Mouse (Mus musculus): ENCODE results near the gene Pam. TPM values are rescaled to one million over a fixed set of nuclear protein-coding genes. Genes with fewer than 3 reads are reported as not detected.
A peak's percentile ranks its signal among the peaks of the same experiment; 100 is the strongest.

The Pam gene
- polyA plus RNA-seq, 1 experiment from 2014 or later: 22.3 TPM

GRCm38 (mm10) chr1:98107599-98107998 is 12.2 kb upstream of the Pam start:
- Histone ChIP-seq H3K36me3 (ENCODE audit: control insufficient read depth, insufficient read depth, low read length) (no peaks in the 10 kb centered on the region), H3K4me2 (ENCODE audit: low read length) (no peak overlapping the region), H3K4me1 (ENCODE audit: control insufficient read depth, insufficient read depth, low read depth, low read length) (no peaks in the 10 kb centered on the region), H3K27ac (ENCODE audit: low read depth, low read length) (no peak overlapping the region), H3K27me3 (replicated peaks; ENCODE audit: control insufficient read depth, insufficient read depth, low read length) (no peaks in the 10 kb centered on the region), H3K9ac (ENCODE audit: low read depth, low read length) (no peak overlapping the region), H3K4me3 (ENCODE audit: low read length) (no peak overlapping the region), H3K9me3 (ENCODE audit: control insufficient read depth, low read length) (no peaks in the 10 kb centered on the region)
- 25% methylated on average over 2 of the region's 2 CpGs for WGBS
- no peak for ATAC-seq

GRCm38 (mm10) chr1:98099441-98099840 is 4.0 kb upstream of the Pam start:
- no peak overlapping the region for H3K27ac ChIP-seq (ENCODE audit: low read depth, low read length)
- WGBS: 36% methylated on average over 4 of the region's 4 CpGs
- no peak overlapping the region for H3K9ac ChIP-seq (ENCODE audit: low read depth, low read length)
- peaks cover 1% of the 10 kb centered on the region; the same call in 1 of the 2 replicates for H3K4me1 ChIP-seq (ENCODE audit: control insufficient read depth, insufficient read depth, low read depth, low read length)
- no peak overlapping the region for H3K4me2 ChIP-seq (ENCODE audit: low read length)
- H3K27me3 ChIP-seq (replicated peaks; ENCODE audit: control insufficient read depth, insufficient read depth, low read length): no peaks in the 10 kb centered on the region
- no peaks in the 10 kb centered on the region for H3K9me3 ChIP-seq (ENCODE audit: control insufficient read depth, low read length)
- H3K36me3 ChIP-seq (ENCODE audit: control insufficient read depth, insufficient read depth, low read length): no peaks in the 10 kb centered on the region
- no peak for ATAC-seq
- no peak overlapping the region for H3K4me3 ChIP-seq (ENCODE audit: low read length)

- no peak for ATAC-seq
- Histone ChIP-seq H3K9ac (ENCODE audit: low read depth, low read length) (no peak overlapping the region), H3K4me1 (ENCODE audit: control insufficient read depth, insufficient read depth, low read depth, low read length) (peaks cover 6% of the 10 kb centered on the region; the same call in 1 of the 2 replicates), H3K4me3 (ENCODE audit: low read length) (no peak overlapping the region), H3K27me3 (replicated peaks; ENCODE audit: control insufficient read depth, insufficient read depth, low read length) (no peaks in the 10 kb centered on the region), H3K27ac (ENCODE audit: low read depth, low read length) (no peak overlapping the region), H3K9me3 (ENCODE audit: control insufficient read depth, low read length) (no peaks in the 10 kb centered on the region), H3K4me2 (ENCODE audit: low read length) (no peak overlapping the region), H3K36me3 (ENCODE audit: control insufficient read depth, insufficient read depth, low read length) (no peaks in the 10 kb centered on the region)
- 81% methylated on average over 11 of the region's 11 CpGs for WGBS
Observed at GRCm38 (mm10) chr1:98097957-98098729, 2.7 kb upstream of the Pam start.

GRCm38 (mm10) chr1:98096396-98096935 is 1.0 kb upstream of the Pam start:
- no peak overlapping the region for H3K4me3 ChIP-seq (ENCODE audit: low read length)
- no peak overlapping the region for H3K27ac ChIP-seq (ENCODE audit: low read depth, low read length)
- no peak overlapping the region for H3K4me2 ChIP-seq (ENCODE audit: low read length)
- peaks cover 6% of the 10 kb centered on the region; the same call in 1 of the 2 replicates for H3K4me1 ChIP-seq (ENCODE audit: control insufficient read depth, insufficient read depth, low read depth, low read length)
- 77% methylated on average over 1 of the region's 1 CpGs for WGBS
- H3K27me3 ChIP-seq (replicated peaks; ENCODE audit: control insufficient read depth, insufficient read depth, low read length): no peaks in the 10 kb centered on the region
- no peak overlapping the region for H3K9ac ChIP-seq (ENCODE audit: low read depth, low read length)
- H3K9me3 ChIP-seq (ENCODE audit: control insufficient read depth, low read length): no peaks in the 10 kb centered on the region
- H3K36me3 ChIP-seq (ENCODE audit: control insufficient read depth, insufficient read depth, low read length): no peaks in the 10 kb centered on the region
- no peak for ATAC-seq

- peak overlapping the region; percentile 81 for H3K4me3 ChIP-seq (ENCODE audit: low read length)
- H3K36me3 ChIP-seq (ENCODE audit: control insufficient read depth, insufficient read depth, low read length): no peaks in the 10 kb centered on the region
- H3K4me2 ChIP-seq (ENCODE audit: low read length): peak overlapping the region; percentile 88
- no peaks in the 10 kb centered on the region for H3K9me3 ChIP-seq (ENCODE audit: control insufficient read depth, low read length)
- peaks cover 6% of the 10 kb centered on the region; the same call in 1 of the 2 replicates for H3K4me1 ChIP-seq (ENCODE audit: control insufficient read depth, insufficient read depth, low read depth, low read length)
- H3K27ac ChIP-seq (ENCODE audit: low read depth, low read length): no peak overlapping the region
- no peak for ATAC-seq
- H3K9ac ChIP-seq (ENCODE audit: low read depth, low read length): peak overlapping the region; percentile 89
- WGBS: 39% methylated on average over 9 of the region's 9 CpGs
- H3K27me3 ChIP-seq (replicated peaks; ENCODE audit: control insufficient read depth, insufficient read depth, low read length): no peaks in the 10 kb centered on the region
Observed at GRCm38 (mm10) chr1:98095991-98096330, 515 bp upstream of the Pam start.

- Histone ChIP-seq H3K4me1 (ENCODE audit: control insufficient read depth, insufficient read depth, low read depth, low read length) (peaks cover 6% of the 10 kb centered on the region; the same call in 1 of the 2 replicates), H3K9me3 (ENCODE audit: control insufficient read depth, low read length) (no peaks in the 10 kb centered on the region), H3K27me3 (replicated peaks; ENCODE audit: control insufficient read depth, insufficient read depth, low read length) (no peaks in the 10 kb centered on the region), H3K4me2 (ENCODE audit: low read length) (peak overlapping the region; percentile 88), H3K4me3 (ENCODE audit: low read length) (peak overlapping the region; percentile 81), H3K9ac (ENCODE audit: low read depth, low read length) (peak overlapping the region; percentile 89), H3K36me3 (ENCODE audit: control insufficient read depth, insufficient read depth, low read length) (no peaks in the 10 kb centered on the region), H3K27ac (ENCODE audit: low read depth, low read length) (peak overlapping the region; percentile 82)
- WGBS: under 1% methylated on average over 20 of the region's 20 CpGs
- ATAC-seq: peak; percentile 62; the same call in 1 of the 2 replicates
Observed at GRCm38 (mm10) chr1:98094811-98095245, 618 bp downstream of the Pam start.

- H3K4me3 ChIP-seq (ENCODE audit: low read length): no peak overlapping the region
- H3K36me3 ChIP-seq (ENCODE audit: control insufficient read depth, insufficient read depth, low read length): no peaks in the 10 kb centered on the region
- WGBS: 90% methylated on average over 5 of the region's 5 CpGs
- H3K9me3 ChIP-seq (ENCODE audit: control insufficient read depth, low read length): no peaks in the 10 kb centered on the region
- H3K27ac ChIP-seq (ENCODE audit: low read depth, low read length): no peak overlapping the region
- no peak overlapping the region for H3K9ac ChIP-seq (ENCODE audit: low read depth, low read length)
- no peaks in the 10 kb centered on the region for H3K27me3 ChIP-seq (replicated peaks; ENCODE audit: control insufficient read depth, insufficient read depth, low read length)
- no peak for ATAC-seq
- no peak overlapping the region for H3K4me2 ChIP-seq (ENCODE audit: low read length)
- H3K4me1 ChIP-seq (ENCODE audit: control insufficient read depth, insufficient read depth, low read depth, low read length): peaks cover 5% of the 10 kb centered on the region; the same call in 1 of the 2 replicates
Observed at GRCm38 (mm10) chr1:98089336-98089975, 6.0 kb downstream of the Pam start.

GRCm38 (mm10) chr1:98086456-98086855 is 9.0 kb downstream of the Pam start:
- no peak for ATAC-seq
- Histone ChIP-seq H3K4me1 (ENCODE audit: control insufficient read depth, insufficient read depth, low read depth, low read length) (no peaks in the 10 kb centered on the region), H3K4me2 (ENCODE audit: low read length) (no peak overlapping the region), H3K36me3 (ENCODE audit: control insufficient read depth, insufficient read depth, low read length) (no peaks in the 10 kb centered on the region), H3K9ac (ENCODE audit: low read depth, low read length) (no peak overlapping the region), H3K27ac (ENCODE audit: low read depth, low read length) (no peak overlapping the region), H3K9me3 (ENCODE audit: control insufficient read depth, low read length) (no peaks in the 10 kb centered on the region), H3K27me3 (replicated peaks; ENCODE audit: control insufficient read depth, insufficient read depth, low read length) (no peaks in the 10 kb centered on the region), H3K4me3 (ENCODE audit: low read length) (no peak overlapping the region)
- 27% methylated on average over 3 of the region's 3 CpGs for WGBS

GRCm38 (mm10) chr1:98084596-98085274 is 10.7 kb downstream of the Pam start:
- no peak for ATAC-seq
- Histone ChIP-seq H3K27ac (ENCODE audit: low read depth, low read length) (no peak overlapping the region), H3K4me3 (ENCODE audit: low read length) (no peak overlapping the region), H3K9ac (ENCODE audit: low read depth, low read length) (no peak overlapping the region), H3K9me3 (ENCODE audit: control insufficient read depth, low read length) (no peaks in the 10 kb centered on the region), H3K27me3 (replicated peaks; ENCODE audit: control insufficient read depth, insufficient read depth, low read length) (no peaks in the 10 kb centered on the region), H3K36me3 (ENCODE audit: control insufficient read depth, insufficient read depth, low read length) (no peaks in the 10 kb centered on the region), H3K4me2 (ENCODE audit: low read length) (no peak overlapping the region), H3K4me1 (ENCODE audit: control insufficient read depth, insufficient read depth, low read depth, low read length) (no peaks in the 10 kb centered on the region)
- 66% methylated on average over 13 of the region's 13 CpGs for WGBS

All from hindbrain, embryonic 16.5 days (tissue).